Mouse (Mus musculus) G1E (cell line): ENCODE measurements at regions not wholly inside any gene's neighbourhood (a gene's known extent, or its start where the extent isn't known, plus 50 kb on each side); places are given as distances from the start of the nearest gene placed in this dataset.

Experiments
- CTCF ChIP-seq: IDR thresholded peaks from 2 replicates; pipeline ENCODE4 v1.5.1; 2012; ENCODE audit warnings: low read depth, low read length, inconsistent platforms, mixed read lengths
- GATA1 ChIP-seq: IDR thresholded peaks from 2 replicates; pipeline ENCODE4 v1.6.1; 2012; ENCODE audit warnings: borderline replicate concordance, low read length, inconsistent platforms, mixed read lengths
- GATA2 ChIP-seq: IDR thresholded peaks from 2 replicates; pipeline ENCODE4 v1.6.1; 2012; ENCODE audit warnings: low read depth, low read length, inconsistent platforms, borderline replicate concordance
- POLR2AphosphoS5 ChIP-seq: IDR thresholded peaks from 2 replicates; pipeline ENCODE4 v1.6.1; 2012; ENCODE audit warnings: low read depth, low read length, inconsistent platforms; ENCODE audit not compliant: insufficient replicate concordance
- TAL1 ChIP-seq: conservative IDR thresholded peaks from 2 replicates; pipeline ENCODE4 v1.6.1; 2012; ENCODE audit warnings: low read depth, low read length, inconsistent platforms, mixed read lengths

DNA sequence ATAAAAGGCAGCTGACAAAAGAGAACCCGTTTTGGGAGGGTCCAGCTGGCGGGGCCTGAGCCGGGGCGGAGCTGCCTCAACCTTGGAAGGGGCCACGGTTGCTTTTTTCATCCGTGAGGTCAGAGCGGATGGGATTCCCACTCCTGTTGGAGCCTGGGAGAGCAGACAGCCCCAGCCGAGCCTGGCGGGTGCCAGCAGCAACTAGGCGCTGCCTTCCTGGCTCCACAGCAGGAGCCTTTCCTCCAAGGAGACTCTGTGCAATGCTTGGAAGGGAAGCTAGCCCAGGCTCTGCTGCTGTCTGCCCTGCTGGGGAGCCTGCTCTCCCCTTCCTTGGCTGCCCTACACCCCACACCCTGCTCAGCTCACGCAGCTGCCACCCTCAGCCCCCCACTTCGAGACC is 161.1 kb upstream of the Sox9 start:
- no peak for TF ChIP-seq GATA1
- no peak for TF ChIP-seq CTCF
- no peak for TF ChIP-seq TAL1
- no peak for TF ChIP-seq POLR2AphosphoS5
- TF ChIP-seq GATA2: no peak
